Mouse (Mus musculus) erythroblast, embryonic 14.5 days (primary cell): Measurements from ENCODE around the gene Twf1. TPM values are rescaled to one million over a fixed set of nuclear protein-coding genes. Genes with fewer than 3 reads are reported as not detected.

Experiments
- H3K27me3 ChIP-seq: 2 replicates; pipeline ENCODE4 v1.6.1; 2012; ENCODE audit warnings: inconsistent platforms; ENCODE audit not compliant: control insufficient read depth
- H3K36me3 ChIP-seq: 2 replicates; pipeline ENCODE4 v1.6.1; 2012; ENCODE audit warnings: mild to moderate bottlenecking, inconsistent platforms; ENCODE audit not compliant: control insufficient read depth
- H3K4me1 ChIP-seq: 2 replicates; pipeline ENCODE4 v1.6.1; 2012; ENCODE audit warnings: inconsistent platforms; ENCODE audit not compliant: control insufficient read depth
- H3K4me3 ChIP-seq: replicated peaks from 2 replicates; pipeline ENCODE3; 2012; ENCODE audit warnings: moderate library complexity, mild to moderate bottlenecking, inconsistent platforms
- H3K9me3 ChIP-seq: 2 replicates; pipeline ENCODE4 v1.6.1; 2012; ENCODE audit warnings: low read length, inconsistent platforms, mixed read lengths; ENCODE audit not compliant: control insufficient read depth
- GATA1 ChIP-seq: IDR thresholded peaks from 2 replicates; pipeline ENCODE4 v1.6.1; 2012; ENCODE audit warnings: low read length, inconsistent platforms, mixed read lengths
- TAL1 ChIP-seq: IDR thresholded peaks from 3 replicates; pipeline ENCODE4 v1.6.1; 2012; ENCODE audit warnings: low read length, inconsistent platforms, mixed read lengths
- polyA plus RNA-seq: library from polyadenylated mRNA; stranded (reverse); fragments of >175 nt; gene quantifications from 2 replicates; pipeline ENCODE4 v1.2.3, GENCODE M21; 2012

The Twf1 gene
- polyA plus RNA-seq, 1 experiment = 0.24 TPM

DNA sequence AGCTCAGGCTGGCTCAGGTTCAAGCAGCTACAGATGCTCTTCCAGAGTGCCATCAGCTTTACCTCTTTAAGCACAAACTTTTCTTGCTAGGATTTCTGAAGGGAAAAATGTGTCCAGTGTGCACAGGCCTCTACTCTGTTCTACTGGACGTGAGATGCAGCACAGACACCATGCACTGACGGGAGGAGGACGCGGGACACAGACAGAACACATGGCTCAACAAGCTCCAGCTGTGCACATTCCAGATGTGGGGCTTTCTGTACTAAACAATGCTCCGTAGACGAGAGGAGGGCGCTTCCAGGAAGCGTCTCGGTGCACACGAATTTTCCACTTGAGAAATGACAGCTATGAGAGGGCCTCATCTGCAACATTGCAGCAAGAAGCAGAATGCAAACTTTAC lies 6.5 kb downstream of the Twf1 start:
- no peak for TF ChIP-seq TAL1
- no peak for TF ChIP-seq GATA1
- Histone ChIP-seq H3K4me1 (peaks cover 4% of the 10 kb centered on the region), H3K36me3 (peaks cover 83% of the 10 kb centered on the region), H3K4me3 (no peak overlapping the region), H3K27me3 (no peaks in the 10 kb centered on the region), H3K9me3 (no peaks in the 10 kb centered on the region)

DNA sequence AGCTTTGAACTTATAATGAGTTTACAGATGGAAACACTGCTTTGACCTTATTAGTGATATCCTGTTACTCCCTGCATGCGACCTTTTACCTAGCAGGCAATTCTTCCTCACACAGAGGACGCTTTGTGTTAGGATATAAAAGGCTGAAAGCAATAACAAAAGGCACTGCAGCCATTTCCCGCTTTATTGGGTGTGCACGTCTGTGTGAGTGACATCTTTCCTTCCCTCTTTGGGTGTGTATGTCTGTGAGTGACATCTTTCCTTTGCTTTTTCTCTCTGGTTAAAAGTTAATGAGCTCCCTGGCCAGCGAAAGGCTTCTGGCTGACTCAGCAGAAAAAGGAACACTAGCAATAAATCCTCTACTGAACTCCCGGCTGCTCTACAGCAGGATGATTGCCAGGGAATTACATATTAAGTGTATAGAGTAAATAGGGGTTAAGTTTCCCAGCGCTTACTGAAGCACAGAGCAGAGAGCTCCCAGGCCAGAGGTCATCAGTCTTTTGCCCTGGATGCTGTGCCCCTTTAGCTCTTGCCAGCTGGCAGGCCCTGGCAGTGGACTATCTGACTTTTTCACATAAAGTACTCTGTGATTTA lies 7.6 kb downstream of the Twf1 start:
- Histone ChIP-seq H3K4me3 (no peak overlapping the region), H3K4me1 (no peaks in the 10 kb centered on the region; the same call in 1 of the 2 replicates), H3K27me3 (no peaks in the 10 kb centered on the region), H3K36me3 (peaks cover 86% of the 10 kb centered on the region), H3K9me3 (no peaks in the 10 kb centered on the region)
- TF ChIP-seq TAL1 = no peak
- no peak for TF ChIP-seq GATA1

DNA sequence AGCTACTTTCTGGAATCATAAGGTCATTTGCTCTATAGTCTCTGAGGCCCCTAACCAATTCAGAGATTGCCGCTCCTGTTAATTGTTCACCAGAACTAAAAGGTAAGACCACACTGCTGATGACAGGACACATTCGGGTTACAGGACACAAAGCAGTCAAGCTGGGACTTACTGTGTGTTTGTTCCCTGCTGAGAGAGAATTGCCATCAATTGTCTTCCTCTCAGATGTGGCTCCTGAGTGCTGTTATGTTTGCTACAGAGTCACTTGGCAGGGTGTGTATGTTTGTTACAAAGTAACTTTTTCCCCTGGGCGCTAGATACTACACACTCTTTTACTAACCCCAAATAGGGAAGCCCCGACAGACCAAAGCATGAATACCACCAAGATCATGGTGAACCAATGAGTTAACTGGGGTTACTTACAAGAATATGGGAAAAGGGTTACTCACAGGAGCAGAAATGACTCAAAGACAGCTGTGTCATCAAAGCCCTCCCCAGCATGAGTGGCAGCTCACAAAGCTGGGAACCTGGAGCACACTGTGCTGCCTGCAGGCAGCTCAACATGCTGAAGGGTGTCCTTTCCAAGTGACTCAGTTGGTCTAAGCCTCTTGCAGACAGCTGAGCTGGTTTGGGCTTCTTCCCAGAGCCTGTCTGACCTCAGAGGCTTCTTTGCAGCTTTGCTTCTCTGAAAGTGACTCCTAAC lies 15.0 kb downstream of the Twf1 start:
- no peaks in the 10 kb centered on the region for H3K4me1 ChIP-seq
- no peaks in the 10 kb centered on the region for H3K9me3 ChIP-seq
- no peaks in the 10 kb centered on the region for H3K27me3 ChIP-seq
- no peak for TF ChIP-seq TAL1
- no peak for TF ChIP-seq GATA1
- no peak overlapping the region for H3K4me3 ChIP-seq
- peaks cover 16% of the 10 kb centered on the region for H3K36me3 ChIP-seq

DNA sequence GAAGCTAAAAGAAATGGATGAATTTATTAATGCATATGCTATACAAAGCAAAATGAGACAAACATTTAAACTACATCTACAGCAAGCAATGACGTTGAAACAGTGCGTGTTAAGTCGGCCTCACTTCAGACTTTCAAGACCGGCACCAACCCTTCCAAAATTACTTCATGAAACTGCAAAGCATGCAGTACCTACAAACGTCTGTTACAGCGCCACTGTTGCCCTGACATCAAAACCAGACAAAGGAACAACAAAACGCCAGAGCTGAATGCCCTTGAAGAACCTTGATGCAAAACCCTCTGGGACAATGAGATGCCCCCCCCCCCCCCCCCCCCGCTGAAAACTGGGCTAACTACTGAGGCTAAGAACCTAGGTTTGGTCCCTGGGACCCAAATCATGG lies 16.9 kb downstream of the Twf1 start:
- H3K4me1 ChIP-seq = no peaks in the 10 kb centered on the region
- H3K4me3 ChIP-seq = no peak overlapping the region
- TF ChIP-seq TAL1 (no peak), GATA1 (no peak)
- no peaks in the 10 kb centered on the region for H3K9me3 ChIP-seq
- no peaks in the 10 kb centered on the region; the same call in 1 of the 2 replicates for H3K36me3 ChIP-seq
- H3K27me3 ChIP-seq = no peaks in the 10 kb centered on the region

DNA sequence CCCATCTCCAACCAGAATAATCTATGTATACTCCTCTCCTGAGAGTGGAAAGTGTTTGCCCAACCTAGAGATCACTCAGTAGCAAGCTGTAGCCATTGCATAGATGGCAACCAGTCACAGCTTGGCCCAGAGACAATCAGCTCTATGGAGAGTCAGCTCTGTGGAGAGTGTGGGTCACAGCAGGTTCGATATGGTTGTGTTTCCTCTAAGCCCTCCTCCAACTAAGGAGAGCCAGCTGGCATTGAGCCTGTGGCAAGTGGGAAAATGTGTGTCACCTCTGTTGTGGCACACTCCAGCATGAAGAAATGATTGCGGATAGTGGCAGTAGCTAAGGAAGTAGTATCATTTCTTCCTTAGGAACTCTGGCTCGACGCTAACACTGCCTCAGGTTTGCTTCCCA lies 18.2 kb downstream of the Twf1 start:
- Histone ChIP-seq H3K9me3 (no peaks in the 10 kb centered on the region), H3K4me1 (no peaks in the 10 kb centered on the region), H3K27me3 (no peaks in the 10 kb centered on the region), H3K4me3 (no peak overlapping the region), H3K36me3 (no peaks in the 10 kb centered on the region)
- TF ChIP-seq TAL1 = no peak

DNA sequence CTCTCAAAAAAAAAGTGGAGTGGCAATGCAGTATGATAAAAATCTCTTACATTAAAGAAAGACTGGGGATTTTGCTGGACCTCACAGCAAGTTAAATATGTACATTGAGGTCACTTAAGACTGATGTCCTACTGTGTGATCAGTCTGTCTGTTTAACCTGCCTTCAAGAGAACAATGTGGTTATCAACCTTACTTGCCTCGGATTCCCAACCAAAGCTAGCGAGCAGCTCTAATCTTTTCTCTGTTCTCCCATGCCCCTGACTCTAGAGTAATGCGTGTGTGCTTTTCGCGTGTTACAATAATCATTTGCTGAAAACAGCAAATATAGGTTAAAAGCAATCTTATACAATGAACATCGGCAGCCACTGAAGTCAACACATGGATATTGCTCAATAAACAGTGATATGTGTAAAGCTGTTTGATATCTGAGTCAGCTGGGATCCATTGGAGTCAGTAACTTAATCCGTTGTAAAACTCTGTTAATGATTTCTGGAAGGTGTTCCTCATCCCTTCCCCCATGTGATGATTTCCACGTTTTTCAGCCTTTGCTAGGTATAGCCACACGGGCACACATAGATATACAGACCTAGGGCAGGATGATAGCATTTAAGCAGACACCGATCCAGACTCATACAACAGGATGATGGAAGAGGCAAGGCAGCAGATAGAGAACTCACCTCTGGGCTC lies 21.1 kb downstream of the Twf1 start:
- Histone ChIP-seq H3K4me3 (no peak overlapping the region), H3K36me3 (no peaks in the 10 kb centered on the region), H3K27me3 (no peaks in the 10 kb centered on the region), H3K9me3 (no peaks in the 10 kb centered on the region), H3K4me1 (no peaks in the 10 kb centered on the region)
- no peak for TF ChIP-seq GATA1
- TF ChIP-seq TAL1 = no peak

DNA sequence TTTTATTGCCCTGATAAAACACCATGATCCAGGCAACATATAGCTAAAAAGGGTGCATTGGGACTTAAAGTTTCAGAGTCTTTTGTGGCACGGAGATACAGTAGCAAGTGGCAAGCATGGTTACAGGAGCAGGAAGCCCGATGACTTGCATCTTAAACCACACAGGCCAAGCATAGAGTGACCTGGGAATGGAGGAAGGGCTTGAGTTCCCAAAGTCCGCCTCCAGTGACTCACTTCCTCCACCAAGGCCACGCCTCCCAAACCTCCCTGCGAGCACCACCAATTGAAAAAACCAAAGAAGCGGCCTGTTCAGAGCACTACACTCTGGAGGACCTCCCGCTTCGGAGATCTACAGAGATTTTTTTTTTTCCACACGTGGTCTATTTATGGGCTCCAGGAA lies 23.8 kb downstream of the Twf1 start:
- Histone ChIP-seq H3K36me3 (no peaks in the 10 kb centered on the region), H3K27me3 (no peaks in the 10 kb centered on the region), H3K4me1 (no peaks in the 10 kb centered on the region), H3K4me3 (no peak overlapping the region), H3K9me3 (no peaks in the 10 kb centered on the region)
- TF ChIP-seq TAL1 (no peak), GATA1 (no peak)

DNA sequence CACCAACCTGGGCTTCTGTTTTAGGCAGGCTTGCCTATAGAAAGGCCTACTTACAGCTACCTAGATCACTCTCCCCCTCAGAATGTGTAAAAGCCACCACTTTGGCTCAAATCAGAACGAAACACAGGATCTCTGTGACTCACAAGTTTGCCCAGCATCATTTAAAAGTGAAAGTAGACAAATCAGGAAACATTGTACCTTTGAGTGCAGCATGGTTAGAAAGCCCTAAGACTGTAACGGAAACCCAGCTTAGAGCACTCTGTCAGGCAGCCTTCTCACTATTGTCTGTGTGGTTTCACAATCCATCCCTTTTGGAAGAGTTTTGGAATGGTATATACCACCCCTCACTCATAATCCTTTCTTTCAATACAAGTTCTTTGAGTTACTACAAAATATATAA lies 24.8 kb downstream of the Twf1 start:
- Histone ChIP-seq H3K27me3 (no peaks in the 10 kb centered on the region), H3K4me1 (no peaks in the 10 kb centered on the region), H3K9me3 (no peaks in the 10 kb centered on the region), H3K36me3 (no peaks in the 10 kb centered on the region), H3K4me3 (no peak overlapping the region)
- TF ChIP-seq GATA1 = no peak
- no peak for TF ChIP-seq TAL1

DNA sequence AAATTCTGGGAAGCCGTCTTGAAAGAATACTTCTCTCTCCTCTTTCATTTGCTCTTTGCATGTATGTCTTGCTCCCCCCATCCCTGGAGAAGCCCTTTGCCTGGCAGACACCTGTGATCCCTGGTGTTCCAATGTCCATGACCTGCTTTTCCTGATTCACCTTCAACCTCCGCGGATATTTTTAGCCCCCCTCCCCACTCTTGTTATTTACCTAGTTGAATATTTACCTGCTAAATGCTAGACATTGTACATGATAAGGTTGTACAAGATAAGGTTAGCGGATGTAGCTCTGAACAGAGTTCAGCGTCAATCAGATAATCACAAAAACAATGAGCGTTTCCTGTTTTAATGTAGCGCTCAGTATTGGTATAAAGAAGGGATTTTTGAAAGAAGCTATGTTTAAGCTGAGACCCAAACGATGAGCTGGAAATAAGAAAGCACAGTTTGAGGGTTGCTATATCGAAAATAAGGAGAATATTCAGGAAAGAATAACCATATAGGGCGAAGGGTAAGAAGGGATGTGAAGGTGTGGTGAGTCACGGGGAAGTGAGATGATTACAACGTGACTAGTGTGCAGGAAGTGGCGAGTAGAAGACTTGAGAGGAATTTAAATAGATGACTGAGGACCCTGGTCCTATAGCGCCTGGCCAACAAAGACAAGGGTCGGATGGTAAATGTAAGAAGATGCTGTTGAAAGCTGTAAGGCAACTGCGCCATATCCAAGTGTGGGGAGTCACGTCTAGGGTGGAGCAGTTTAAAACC lies 30.6 kb downstream of the Twf1 start:
- Histone ChIP-seq H3K27me3 (no peaks in the 10 kb centered on the region), H3K4me1 (no peaks in the 10 kb centered on the region), H3K36me3 (no peaks in the 10 kb centered on the region), H3K9me3 (no peaks in the 10 kb centered on the region), H3K4me3 (no peak overlapping the region)
- no peak for TF ChIP-seq TAL1
- no peak for TF ChIP-seq GATA1
